Mouse (Mus musculus) lung, embryonic 15.5 days (tissue): ENCODE results near the gene Nanog. TPM values are rescaled to one million over a fixed set of nuclear protein-coding genes. Genes with fewer than 3 reads are reported as not detected.

Experiments
- ATAC-seq: fragments of 200-750 bp; cut with Nextera tagmentation; 2 replicates; pipeline ENCODE4 v1.8.0; 2017; ENCODE audit warnings: moderate number of reproducible peaks, borderline replicate concordance; ENCODE audit not compliant: low FRiP score, low TSS enrichment; ENCODE audit errors: extremely low read depth
- H3K27ac ChIP-seq: fragments of 300-500 bp; sonication (generic); 2 replicates; pipeline ENCODE4 v1.5.1; 2015; ENCODE audit warnings: moderate library complexity, mild to moderate bottlenecking, inconsistent platforms
- H3K27me3 ChIP-seq: fragments of 300-500 bp; sonication (generic); 2 replicates; pipeline ENCODE4 v1.6.1; 2015; ENCODE audit warnings: inconsistent platforms
- H3K36me3 ChIP-seq: fragments of 300-500 bp; sonication (generic); 2 replicates; pipeline ENCODE4 v1.6.1; 2015; ENCODE audit warnings: inconsistent platforms
- H3K4me1 ChIP-seq: fragments of 300-500 bp; sonication (generic); 2 replicates; pipeline ENCODE4 v1.6.1; 2015; ENCODE audit warnings: inconsistent platforms
- H3K4me2 ChIP-seq: fragments of 300-500 bp; sonication (generic); 2 replicates; pipeline ENCODE4 v1.6.1; 2015; ENCODE audit warnings: inconsistent platforms, mild to moderate bottlenecking, moderate library complexity
- H3K4me3 ChIP-seq: fragments of 300-500 bp; sonication (generic); 2 replicates; pipeline ENCODE4 v1.5.1; 2015; ENCODE audit warnings: mild to moderate bottlenecking, inconsistent platforms
- H3K9ac ChIP-seq: fragments of 300-500 bp; sonication (generic); 2 replicates; pipeline ENCODE4 v1.6.1; 2015; ENCODE audit warnings: inconsistent platforms
- H3K9me3 ChIP-seq: fragments of 300-500 bp; sonication (generic); 2 replicates; pipeline ENCODE4 v1.6.1; 2016; ENCODE audit warnings: inconsistent platforms
- WGBS: fragments of 180-500 bp; shearing (Covaris S2); methylation state at CpG from one replicate; pipeline ENCODE4 v1.1.7; 2015; 5-methylcytosine and 5-hydroxymethylcytosine counted together
- polyA plus RNA-seq: library from polyadenylated mRNA; unstranded; fragments of >200 nt; fragmentation: Nextera tagmentation; extraction: Ambion mirVana; gene quantifications from 2 replicates; pipeline ENCODE4 v1.2.1, GENCODE M21; 2015

Nanog gene
- polyA plus RNA-seq = 0.33 and 0.40 TPM in 2 replicates

DNA sequence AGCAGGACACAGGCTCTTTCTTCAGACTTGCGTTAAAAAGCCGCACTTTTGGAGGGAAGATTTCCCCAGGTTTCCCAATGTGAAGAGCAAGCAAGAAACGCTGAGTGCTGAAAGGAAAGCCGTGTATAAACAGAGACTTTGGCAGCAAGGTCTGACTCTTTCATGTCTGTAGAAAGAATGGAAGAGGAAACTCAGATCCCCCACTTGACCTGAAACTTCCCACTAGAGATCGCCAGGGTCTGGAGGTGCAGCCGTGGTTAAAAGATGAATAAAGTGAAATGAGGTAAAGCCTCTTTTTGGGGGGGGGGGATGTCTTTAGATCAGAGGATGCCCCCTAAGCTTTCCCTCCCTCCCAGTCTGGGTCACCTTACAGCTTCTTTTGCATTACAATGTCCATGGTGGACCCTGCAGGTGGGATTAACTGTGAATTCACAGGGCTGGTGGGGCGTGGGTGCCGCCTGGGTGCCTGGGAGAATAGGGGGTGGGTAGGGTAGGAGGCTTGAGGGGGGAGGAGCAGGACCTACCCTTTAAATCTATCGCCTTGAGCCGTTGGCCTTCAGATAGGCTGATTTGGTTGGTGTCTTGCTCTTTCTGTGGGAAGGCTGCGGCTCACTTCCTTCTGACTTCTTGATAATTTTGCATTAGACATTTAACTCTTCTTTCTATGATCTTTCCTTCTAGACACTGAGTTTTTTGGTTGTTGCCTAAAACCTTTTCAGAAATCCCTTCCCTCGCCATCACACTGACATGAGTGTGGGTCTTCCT lies at the start of gene Nanog:
Gene Nanog, plus strand, starts transcription at position 454 of the 765 bp plus-strand sequence.
- ATAC-seq = no peak
- Histone ChIP-seq H3K4me3 (no peak within 1 kb of the TSS), H3K4me2 (no peak within 1 kb of the TSS), H3K27me3 (peaks cover 6% of the 10 kb centered on the region; the same call in 1 of the 2 replicates), H3K27ac (no peak within 1 kb of the TSS), H3K9ac (no peak within 1 kb of the TSS), H3K4me1 (peaks cover 15% of the 10 kb centered on the region), H3K9me3 (no peaks in the 10 kb centered on the region), H3K36me3 (no peaks in the 10 kb centered on the region)
- WGBS = 28% methylated on average over 12 of the region's 12 CpGs

DNA sequence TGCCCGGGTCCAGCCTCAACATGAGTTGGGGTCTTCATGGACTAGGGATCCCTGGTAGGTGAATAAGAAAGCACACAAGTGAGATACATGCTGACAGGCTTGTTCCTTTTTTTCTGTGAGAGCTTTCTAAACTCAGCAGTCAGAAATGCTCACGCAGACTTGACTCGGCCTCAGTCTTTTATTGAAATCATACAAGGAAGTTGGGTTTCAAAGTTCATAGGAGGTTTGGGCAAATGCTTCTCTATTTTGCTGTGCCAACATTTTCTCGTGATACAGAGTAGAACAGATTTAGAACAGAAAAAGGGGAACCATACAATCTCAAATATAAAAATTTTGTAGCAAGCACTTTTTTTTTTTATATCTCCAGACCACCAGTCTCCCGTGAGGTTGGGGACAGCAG lies 49.7 kb upstream of the Nanog start:
- Histone ChIP-seq H3K36me3 (no peaks in the 10 kb centered on the region), H3K9ac (no peak overlapping the region), H3K9me3 (no peaks in the 10 kb centered on the region), H3K4me3 (no peak overlapping the region), H3K27me3 (0 out of 2 replicates have a peak, but pooled peaks cover 9% of the 10 kb centered on the region), H3K4me1 (no peaks in the 10 kb centered on the region), H3K27ac (no peak overlapping the region), H3K4me2 (no peak overlapping the region)
- ATAC-seq = no peak
- 77% methylated on average over 5 of the region's 5 CpGs for WGBS

DNA sequence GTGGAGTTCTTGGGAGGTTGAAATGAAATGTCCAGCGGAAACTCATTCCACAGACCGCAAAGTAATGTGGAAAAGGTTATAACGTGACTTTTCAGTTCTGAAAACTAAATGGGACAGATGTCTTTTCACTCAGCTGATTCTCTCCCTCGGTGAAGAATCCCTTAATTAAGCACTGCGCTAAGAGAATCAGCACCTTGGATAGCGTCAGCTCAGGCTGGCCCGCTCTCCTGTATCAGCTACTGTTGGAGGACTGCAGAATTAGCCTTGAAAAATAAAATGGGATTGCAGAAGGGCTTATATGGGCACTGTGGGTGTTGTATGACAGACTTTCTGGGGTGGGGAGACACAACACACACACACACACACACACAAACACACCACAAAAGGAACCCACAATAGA lies 47.7 kb upstream of the Nanog start:
- H3K27me3 ChIP-seq = peaks cover 24% of the 10 kb centered on the region; the same call in 1 of the 2 replicates
- ATAC-seq = no peak
- H3K9me3 ChIP-seq = no peaks in the 10 kb centered on the region
- no peak overlapping the region for H3K27ac ChIP-seq
- 11% methylated on average over 7 of the region's 7 CpGs for WGBS
- no peaks in the 10 kb centered on the region for H3K4me1 ChIP-seq
- no peak overlapping the region for H3K4me2 ChIP-seq
- H3K4me3 ChIP-seq = no peak overlapping the region
- no peaks in the 10 kb centered on the region for H3K36me3 ChIP-seq
- no peak overlapping the region for H3K9ac ChIP-seq

DNA sequence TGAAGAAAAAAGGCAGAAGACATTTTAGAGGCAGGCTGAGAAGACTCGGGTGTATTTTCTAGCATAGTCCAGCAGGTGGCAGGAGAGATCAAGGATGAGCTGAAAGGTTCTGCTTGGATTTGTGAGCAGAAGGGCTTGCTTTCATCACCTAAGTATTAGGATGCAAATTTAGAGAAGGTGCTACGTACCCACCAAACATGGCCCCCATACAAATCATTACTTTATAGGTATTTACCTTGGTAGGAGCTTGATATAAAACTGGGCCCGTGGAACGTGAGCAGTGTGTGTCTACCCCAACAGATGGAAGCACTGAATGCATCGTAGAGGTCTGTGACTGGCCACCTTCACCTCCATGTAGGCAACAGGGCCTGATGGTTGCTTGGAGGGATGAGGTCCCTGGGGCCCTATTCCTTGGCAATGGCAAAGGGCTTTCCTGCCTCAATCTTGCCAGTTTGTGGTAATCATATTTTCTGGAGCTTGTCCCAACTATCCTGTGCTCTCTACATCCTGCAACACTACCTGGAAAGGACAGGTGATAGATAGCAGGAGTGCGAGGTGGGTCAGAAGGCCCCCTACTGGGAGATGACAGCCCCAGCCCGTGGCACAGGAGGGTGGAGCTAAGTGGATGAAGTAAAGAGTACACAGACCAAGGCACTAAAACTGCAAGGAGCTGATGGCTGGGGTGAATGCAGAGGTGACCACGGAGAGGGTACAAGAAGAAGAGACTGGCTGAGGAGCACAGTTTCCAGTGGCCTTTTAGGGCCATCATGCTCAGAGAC lies 46.5 kb upstream of the Nanog start:
- H3K9me3 ChIP-seq = no peaks in the 10 kb centered on the region
- no peak overlapping the region for H3K4me3 ChIP-seq
- H3K4me1 ChIP-seq = no peaks in the 10 kb centered on the region
- H3K9ac ChIP-seq = no peak overlapping the region
- H3K4me2 ChIP-seq = no peak overlapping the region
- peaks cover 29% of the 10 kb centered on the region; the same call in 1 of the 2 replicates for H3K27me3 ChIP-seq
- 36% methylated on average over 8 of the region's 8 CpGs for WGBS
- no peak for ATAC-seq
- H3K27ac ChIP-seq = no peak overlapping the region
- no peaks in the 10 kb centered on the region for H3K36me3 ChIP-seq

DNA sequence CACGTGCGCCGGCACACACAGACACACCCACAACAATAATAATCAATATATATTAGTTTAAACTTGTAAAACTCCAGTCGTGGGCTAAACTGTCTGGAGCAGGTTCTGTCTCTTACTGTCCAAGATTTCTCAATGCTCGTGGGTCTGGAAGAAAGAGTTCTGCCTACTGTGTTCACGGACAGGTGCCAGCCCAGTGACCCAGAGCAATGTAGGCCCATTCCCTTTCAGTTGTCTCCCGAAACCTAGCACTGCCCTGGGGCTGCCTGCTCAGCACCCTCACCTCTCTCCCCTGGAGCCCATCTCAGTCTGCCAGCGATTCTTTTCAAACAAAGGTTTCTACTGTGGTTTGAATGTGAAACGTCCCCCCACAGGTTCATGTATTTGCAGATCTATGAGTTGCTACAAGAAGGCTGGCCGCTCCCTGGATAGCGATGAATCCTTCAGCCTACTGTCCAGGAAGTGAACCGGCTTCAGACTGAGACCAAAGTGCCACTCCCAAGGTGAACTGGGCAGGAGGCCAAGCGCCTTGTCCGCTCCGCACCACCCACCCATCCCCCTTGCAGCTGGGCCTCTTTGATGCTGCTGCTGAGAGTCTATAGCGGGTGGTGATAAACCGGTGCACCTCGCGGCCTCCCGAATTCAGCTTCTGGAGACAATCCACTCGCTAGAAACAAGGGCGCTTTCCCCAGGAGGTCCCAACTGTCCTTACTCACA lies 44.6 kb upstream of the Nanog start:
- no peak overlapping the region for H3K4me2 ChIP-seq
- WGBS = 24% methylated on average over 22 of the region's 22 CpGs
- H3K36me3 ChIP-seq = no peaks in the 10 kb centered on the region
- no peak overlapping the region for H3K4me3 ChIP-seq
- H3K9ac ChIP-seq = no peak overlapping the region
- peaks cover 29% of the 10 kb centered on the region; the same call in 1 of the 2 replicates for H3K27me3 ChIP-seq
- no peak overlapping the region for H3K27ac ChIP-seq
- no peaks in the 10 kb centered on the region for H3K9me3 ChIP-seq
- no peaks in the 10 kb centered on the region for H3K4me1 ChIP-seq
- no peak for ATAC-seq

DNA sequence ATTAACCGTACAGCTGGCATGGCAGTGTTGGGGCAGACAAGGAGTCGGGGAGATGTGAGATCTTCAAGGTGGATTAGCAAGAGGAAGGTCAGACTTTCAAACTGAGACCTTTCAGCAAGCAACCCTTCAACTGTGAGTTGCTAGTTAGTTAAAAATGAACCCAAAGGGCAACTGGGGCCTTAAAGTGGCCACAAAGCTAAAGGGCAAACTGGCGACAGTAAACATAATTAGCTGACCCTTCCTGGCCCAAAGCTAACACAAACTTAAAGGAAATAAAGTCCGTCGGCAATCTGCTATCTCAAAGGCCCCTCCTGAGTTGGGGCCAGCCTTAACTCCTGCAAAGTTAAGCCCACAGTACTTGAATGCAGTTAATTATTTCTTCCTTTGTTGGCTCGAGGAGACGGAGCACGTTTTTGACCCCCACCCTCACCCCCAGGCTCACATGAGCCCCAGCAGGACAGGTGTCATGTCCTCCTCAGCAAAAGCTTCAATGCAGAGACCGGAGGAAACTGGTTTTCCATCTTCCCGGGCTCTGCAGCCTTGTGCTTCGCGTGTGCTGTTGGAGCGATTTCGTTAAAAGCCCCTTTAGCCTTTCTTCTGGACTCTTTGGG lies 43.6 kb upstream of the Nanog start:
- Histone ChIP-seq H3K36me3 (no peaks in the 10 kb centered on the region), H3K4me1 (no peaks in the 10 kb centered on the region), H3K27me3 (peaks cover 29% of the 10 kb centered on the region; the same call in 1 of the 2 replicates), H3K9ac (no peak overlapping the region), H3K4me2 (no peak overlapping the region), H3K9me3 (no peaks in the 10 kb centered on the region), H3K27ac (no peak overlapping the region), H3K4me3 (no peak overlapping the region)
- WGBS = 38% methylated on average over 14 of the region's 14 CpGs
- ATAC-seq = no peak

DNA sequence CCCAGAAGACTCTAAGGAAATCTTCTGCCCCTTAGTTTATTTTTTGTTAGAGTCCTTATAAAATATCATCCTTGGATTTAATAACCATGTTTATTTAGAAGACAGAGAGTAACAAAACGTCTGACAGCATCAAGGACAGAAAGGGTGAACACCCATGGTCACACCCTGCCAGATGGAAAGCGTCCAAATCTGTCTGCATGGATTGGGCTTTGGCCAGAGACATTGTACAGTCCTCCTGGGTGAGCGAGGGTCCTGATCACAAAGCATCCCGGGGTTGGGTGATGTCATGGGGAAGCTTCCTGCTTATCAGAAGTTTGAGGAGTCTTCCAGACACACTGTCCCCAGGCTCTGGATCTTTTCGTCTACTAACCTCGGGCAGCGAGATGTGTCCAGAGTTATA lies 41.4 kb upstream of the Nanog start:
- Histone ChIP-seq H3K27ac (no peak overlapping the region), H3K36me3 (no peaks in the 10 kb centered on the region), H3K4me3 (no peak overlapping the region), H3K9me3 (no peaks in the 10 kb centered on the region), H3K4me2 (no peak overlapping the region), H3K4me1 (peaks cover 9% of the 10 kb centered on the region; the same call in 1 of the 2 replicates), H3K9ac (no peak overlapping the region), H3K27me3 (peaks cover 29% of the 10 kb centered on the region; the same call in 1 of the 2 replicates)
- 41% methylated on average over 7 of the region's 7 CpGs for WGBS
- ATAC-seq = no peak

DNA sequence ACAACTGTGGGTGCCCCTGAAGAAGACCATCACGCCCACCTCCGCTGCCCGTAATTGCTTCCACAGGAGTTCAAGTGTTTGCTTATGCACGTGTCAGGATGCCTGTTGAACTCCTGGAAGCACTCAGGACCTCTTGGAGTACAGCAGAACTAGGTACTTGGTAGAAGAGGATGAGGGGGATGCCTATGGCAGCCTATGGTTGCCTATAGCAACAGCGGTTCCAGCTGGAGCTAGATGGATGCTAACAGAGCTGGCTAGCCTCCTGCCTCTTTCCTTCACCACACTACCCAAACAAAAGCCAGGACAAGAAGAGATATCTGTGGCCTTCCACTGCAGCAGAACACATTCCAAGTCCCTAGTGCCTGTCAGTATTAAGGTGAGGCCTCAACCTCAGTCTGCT lies 39.6 kb upstream of the Nanog start:
- H3K9ac ChIP-seq = no peak overlapping the region
- H3K4me3 ChIP-seq = no peak overlapping the region
- no peak for ATAC-seq
- WGBS = 43% methylated on average over 5 of the region's 5 CpGs
- peaks cover 9% of the 10 kb centered on the region; the same call in 1 of the 2 replicates for H3K4me1 ChIP-seq
- H3K27me3 ChIP-seq = peaks cover 20% of the 10 kb centered on the region; the same call in 1 of the 2 replicates
- H3K27ac ChIP-seq = no peak overlapping the region
- no peaks in the 10 kb centered on the region for H3K36me3 ChIP-seq
- H3K4me2 ChIP-seq = no peak overlapping the region
- no peaks in the 10 kb centered on the region for H3K9me3 ChIP-seq

DNA sequence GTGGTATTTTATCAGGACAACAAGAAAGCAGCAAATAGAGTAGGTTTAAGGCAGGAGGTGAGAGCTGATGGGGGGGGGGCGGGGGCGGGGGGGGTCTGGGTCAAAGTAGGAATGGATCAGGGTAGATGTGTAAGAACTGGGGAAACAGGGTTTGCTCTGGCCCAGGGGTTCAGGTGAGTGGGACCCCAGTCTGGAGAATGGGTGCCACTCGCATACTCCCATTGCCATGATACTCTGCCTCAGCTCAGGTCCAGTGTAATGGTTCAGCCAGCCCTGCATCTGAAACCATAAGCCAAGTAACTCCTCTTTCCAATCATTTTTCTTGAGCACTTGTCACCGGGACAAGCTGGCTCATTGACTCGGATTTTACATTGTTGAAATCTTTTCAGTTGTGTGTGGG lies 38.5 kb upstream of the Nanog start:
- H3K4me1 ChIP-seq = peaks cover 9% of the 10 kb centered on the region; the same call in 1 of the 2 replicates
- 67% methylated on average over 5 of the region's 5 CpGs for WGBS
- H3K9me3 ChIP-seq = no peaks in the 10 kb centered on the region
- H3K4me2 ChIP-seq = no peak overlapping the region
- H3K27ac ChIP-seq = no peak overlapping the region
- no peak overlapping the region for H3K9ac ChIP-seq
- H3K27me3 ChIP-seq = peaks cover 10% of the 10 kb centered on the region; the same call in 1 of the 2 replicates
- H3K36me3 ChIP-seq = no peaks in the 10 kb centered on the region
- no peak; the same call in 1 of the 2 replicates for ATAC-seq
- no peak overlapping the region for H3K4me3 ChIP-seq

DNA sequence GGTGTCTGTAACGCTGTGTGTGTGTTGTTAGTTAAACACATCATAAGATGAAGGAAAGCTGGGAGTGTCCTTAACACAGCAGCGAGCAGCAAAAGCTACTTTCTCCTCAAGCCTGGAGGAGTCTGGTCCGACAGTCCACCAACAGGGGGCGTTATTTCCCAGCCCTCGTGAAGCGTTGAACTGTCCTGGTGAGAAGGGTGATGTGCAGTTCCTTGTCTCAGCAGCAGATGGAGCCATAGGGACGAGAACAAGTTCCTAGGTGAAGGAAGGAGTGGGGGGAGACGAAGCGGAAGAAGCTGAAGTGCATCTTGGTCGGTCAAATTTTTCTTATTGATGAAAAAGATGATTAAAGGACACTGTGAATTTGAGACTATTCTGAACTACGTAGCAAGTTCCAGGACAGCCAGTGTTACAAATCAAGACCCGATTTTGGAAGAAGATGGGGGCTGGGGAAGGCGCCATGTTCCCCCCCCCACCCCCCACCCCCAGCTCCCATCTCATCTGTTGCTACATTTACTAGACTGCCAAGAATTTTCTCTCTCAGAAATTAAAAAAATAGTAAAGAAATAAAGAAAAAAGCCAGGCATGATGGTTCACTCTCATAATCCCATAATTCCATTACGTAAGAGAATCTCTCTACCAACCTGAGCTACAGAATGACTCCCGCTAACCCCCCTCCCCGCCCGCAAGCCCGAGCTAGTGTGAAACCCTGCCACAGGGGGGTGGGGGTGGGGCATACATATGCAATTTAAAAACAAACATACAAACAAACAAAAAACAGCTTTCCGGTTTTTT lies 37.7 kb upstream of the Nanog start:
- no peaks in the 10 kb centered on the region for H3K9me3 ChIP-seq
- H3K36me3 ChIP-seq = no peaks in the 10 kb centered on the region
- peaks cover 9% of the 10 kb centered on the region; the same call in 1 of the 2 replicates for H3K4me1 ChIP-seq
- 0 out of 2 replicates have a peak overlapping the region, but pooled peaks have one; percentile 10 for H3K9ac ChIP-seq
- WGBS = 10% methylated on average over 19 of the region's 19 CpGs
- H3K4me3 ChIP-seq = peak overlapping the region; percentile 42
- no peak overlapping the region for H3K27ac ChIP-seq
- peak overlapping the region; percentile 71 for H3K4me2 ChIP-seq
- H3K27me3 ChIP-seq = peaks cover 5% of the 10 kb centered on the region; the same call in 1 of the 2 replicates
- peak; percentile 74; the same call in 1 of the 2 replicates for ATAC-seq
